Mouse (Mus musculus): Measurements from ENCODE around the gene Lamc2. TPM values are rescaled to one million over a fixed set of nuclear protein-coding genes. Genes with fewer than 3 reads are reported as not detected.

The Lamc2 gene
- total and polyA plus RNA-seq, 3 experiments = 0.03 to 0.04 TPM; not detected in 1

DNA sequence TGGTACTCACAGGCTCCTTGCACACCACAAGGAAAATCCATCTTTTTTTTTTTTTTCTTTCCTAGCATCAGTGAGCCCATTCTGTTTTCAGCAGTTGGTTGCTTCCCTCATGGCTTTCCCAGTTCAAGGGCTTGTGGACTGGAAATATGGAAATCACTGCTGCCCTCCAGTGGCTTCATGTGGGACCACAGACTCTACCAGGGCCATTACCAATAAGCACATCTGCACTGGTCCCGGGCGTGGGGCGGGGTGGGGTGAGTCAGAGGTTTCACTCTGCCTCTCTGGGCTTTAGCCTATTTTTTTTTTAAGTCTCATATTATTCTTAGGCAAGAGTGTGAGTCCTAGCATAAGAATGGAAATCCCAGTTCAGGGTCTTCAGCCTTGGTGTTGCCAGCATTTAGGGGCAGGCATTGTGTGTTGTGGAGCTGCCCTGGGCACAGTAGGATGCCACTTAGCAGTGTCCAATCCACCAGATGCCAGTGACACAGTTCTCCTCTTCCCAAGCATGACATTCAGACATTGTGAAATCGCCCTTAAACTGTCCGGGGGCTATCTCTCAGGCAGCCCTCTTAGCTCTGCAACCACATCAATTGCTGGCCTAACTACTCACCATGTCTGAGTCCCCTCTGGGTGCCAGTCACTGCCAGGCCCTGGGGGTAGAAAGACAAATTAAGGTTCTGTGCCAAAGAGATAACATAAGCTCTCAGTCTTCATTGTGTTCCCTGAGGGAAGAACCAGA lies 93.8 kb downstream of the Lamc2 start:
- Histone ChIP-seq H3K36me3 (ENCODE audit: control insufficient read depth in 1 of 2, insufficient read depth in 2 of 2, low read length in 2 of 2) (peaks cover 0 to 7% of the 10 kb centered on the region in 2 experiments; a peak in 2 of 4 replicates), H3K4me3 (ENCODE audit: control insufficient read depth in 1 of 2, insufficient read depth in 1 of 2, low read depth in 2 of 2, low read length in 2 of 2) (no peak overlapping the region), H3K9ac (ENCODE audit: control insufficient read depth, low read depth, low read length, poor library complexity, severe bottlenecking) (no peak overlapping the region), H3K9me3 (replicated peaks; ENCODE audit: insufficient read depth, low read length) (no peaks in the 10 kb centered on the region), H3K4me1 (ENCODE audit: control insufficient read depth in 1 of 2, insufficient read depth in 2 of 2, low read length in 2 of 2) (peaks cover 2 to 20% of the 10 kb centered on the region in 2 experiments; a peak in 3 of 4 replicates), H3K27ac (ENCODE audit: control insufficient read depth, low read depth, low read length) (no peak overlapping the region), H3K79me2 (ENCODE audit: control insufficient read depth, insufficient read depth, low read length, poor library complexity) (no peaks in the 10 kb centered on the region), H3K27me3 (ENCODE audit: control insufficient read depth in 1 of 2, insufficient read depth in 2 of 2, low read length in 2 of 2) (no peaks in the 10 kb centered on the region)
- TF ChIP-seq USF2 (IDR thresholded peaks at IDR 0.05; ENCODE audit: borderline replicate concordance in 1 of 2, insufficient read depth in 1 of 2, low read depth in 1 of 2, low read length in 2 of 2) (no peak), MYB (IDR thresholded peaks at IDR 0.05; ENCODE audit: low read depth, low read length) (no peak), UBTF (IDR thresholded peaks at IDR 0.05; ENCODE audit: borderline replicate concordance, insufficient read depth, low read depth, low read length) (no peak), ZMIZ1 (IDR thresholded peaks at IDR 0.05; ENCODE audit: low read depth, low read length) (no peak), ETS1 (IDR thresholded peaks at IDR 0.05; ENCODE audit: low read depth, low read length) (no peak), POLR2AphosphoS5 (IDR thresholded peaks at IDR 0.05; ENCODE audit: borderline replicate concordance, low read depth, low read length) (no peak), ZKSCAN1 (IDR thresholded peaks at IDR 0.05; ENCODE audit: low read depth, low read length) (no peak), USF1 (IDR thresholded peaks at IDR 0.05; ENCODE audit: low read depth, low read length) (0 out of 2 replicates have a peak, but pooled peaks have one; percentile 33), GABPA (IDR thresholded peaks at IDR 0.05; ENCODE audit: low read depth, low read length) (no peak), EP300 (IDR thresholded peaks at IDR 0.05; ENCODE audit: low read depth in 1 of 2, low read length in 2 of 2) (peak in 1 of 2 experiments; percentile 18; a peak in 1 of 4 replicates), MAZ (IDR thresholded peaks at IDR 0.05; ENCODE audit: low read depth, low read length) (peak; percentile 82), MXI1 (IDR thresholded peaks at IDR 0.05; ENCODE audit: low read depth, low read length) (peak; percentile 61), ZC3H11A (IDR thresholded peaks at IDR 0.05; ENCODE audit: low read depth, low read length) (peak; percentile 93), RAD21 (IDR thresholded peaks at IDR 0.05; ENCODE audit: low read depth, low read length) (peak; percentile 89), CTCF (IDR thresholded peaks at IDR 0.05 in 2 of 3, conservative IDR thresholded peaks at IDR 0.05 in 1 of 3; ENCODE audit: control insufficient read depth in 1 of 3, insufficient read depth in 1 of 3, low read depth in 2 of 3, low read length in 3 of 3, poor library complexity in 1 of 3, severe bottlenecking in 1 of 3) (peak; percentile 60 to 88 (median 79)), SIN3A (IDR thresholded peaks at IDR 0.05; ENCODE audit: low read length) (peak; percentile 57; the same call in 1 of the 2 replicates), ELF1 (IDR thresholded peaks at IDR 0.05; ENCODE audit: low read depth, low read length) (no peak), ZNF384 (IDR thresholded peaks at IDR 0.05; ENCODE audit: low read depth, low read length) (peak; percentile 72), KAT2A (conservative IDR thresholded peaks at IDR 0.05; ENCODE audit: low read depth, low read length) (no peak), MAX (IDR thresholded peaks at IDR 0.05; ENCODE audit: low read length) (peak; percentile 47; the same call in 1 of the 2 replicates), RCOR1 (IDR thresholded peaks at IDR 0.05; ENCODE audit: low read depth, low read length) (0 out of 2 replicates have a peak, but pooled peaks have one; percentile 38), POLR2AphosphoS2 (IDR thresholded peaks at IDR 0.05; ENCODE audit: low read length) (no peak), GATA1 (IDR thresholded peaks at IDR 0.05; ENCODE audit: low read depth, low read length) (no peak), SMC3 (IDR thresholded peaks at IDR 0.05; ENCODE audit: low read depth, low read length) (peak; percentile 93), MYC (IDR thresholded peaks at IDR 0.05; ENCODE audit: low read depth, low read length) (peak; percentile 58; the same call in 1 of the 2 replicates), MEF2A (IDR thresholded peaks at IDR 0.05; ENCODE audit: extremely low read depth, insufficient replicate concordance, low read depth, low read length, poor library complexity, severe bottlenecking) (no peak), TAL1 (IDR thresholded peaks at IDR 0.05; ENCODE audit: low read length) (no peak)
- peak; percentile 90 for DNase-seq (ENCODE audit: low read depth, low spot score)

Measured in MEL (cell line).